Mouse (Mus musculus) bone marrow macrophage, adult 2 months (primary cell): ENCODE data around the gene Nrxn2.

Source experiments
- CTCF ChIP-seq: IDR thresholded peaks from 2 replicates; pipeline ENCODE4 v1.5.1; 2012; ENCODE audit warnings: low read depth, mild to moderate bottlenecking, low read length, moderate library complexity
- POLR2A ChIP-seq: IDR thresholded peaks from 2 replicates; pipeline ENCODE4 v1.6.1; 2012; ENCODE audit warnings: mild to moderate bottlenecking, low read depth, low read length, borderline replicate concordance

GRCm38 (mm10) chr19:6495714-6496113 is 77.2 kb downstream of the Nrxn2 start:
- TF ChIP-seq POLR2A (no peak), CTCF (no peak)
